ENCODE assay signal across 9 mouse cellular contexts in the genomic region with DNA sequence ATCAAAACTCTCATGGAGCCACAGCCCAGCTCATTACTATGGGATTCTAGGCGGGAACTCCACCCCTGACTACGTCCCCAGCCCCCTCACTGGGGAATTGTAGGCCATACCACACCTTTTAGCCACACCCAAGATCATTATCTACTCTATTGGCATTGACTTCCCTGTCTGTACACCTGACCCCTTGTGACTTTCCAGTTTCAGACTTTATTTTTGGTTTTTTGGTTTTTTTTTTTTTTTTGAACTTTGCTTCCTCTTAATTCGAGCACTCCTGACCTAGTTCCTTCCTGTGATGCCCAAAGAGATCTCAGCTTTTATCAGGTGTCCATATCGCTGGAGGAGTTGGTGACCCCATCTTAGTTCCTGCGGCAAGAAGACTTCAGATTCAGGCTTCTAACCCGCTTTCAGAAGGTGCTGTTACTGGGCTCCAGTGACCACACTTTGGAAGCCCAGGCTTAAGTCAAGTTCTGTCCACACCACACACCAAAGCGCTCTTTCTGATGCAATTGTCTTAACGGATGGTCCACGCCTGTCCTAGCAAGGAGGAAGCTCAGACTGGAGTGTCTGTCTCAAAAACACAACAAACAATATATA. TPM values are rescaled to one million over a fixed set of nuclear protein-coding genes. Genes with fewer than 3 reads are reported as not detected.
DNase-seq lines count a peak whose midpoint lies in the region; ATAC-seq and TF ChIP-seq lines count a peak whose summit lies in the region.
"Had no signal": no experiment of that assay in that cellular context is flagged by ENCODE, and none has a peak within 500 bp of the region (broad histone marks: within the 10 kb centered on the region; RNA-seq: fewer than 3 reads in every experiment).

A gene (minus strand): TSS at position 71 of the 594 bp plus-strand sequence.

- peaks cover 43% of the 10 kb centered on the region for H3K4me1 ChIP-seq in heart, embryonic 15.5 days (replicated peaks)
- H3K4me1 ChIP-seq in ES-Bruce4 (ENCODE audit: control insufficient read depth, insufficient read depth, low read length): peaks cover 5% of the 10 kb centered on the region

- ATAC-seq in heart, embryonic 15.5 days (replicated peaks; ENCODE audit: insufficient number of reproducible peaks, insufficient read depth, low FRiP score, low read depth): no peak
- peak; percentile 24 for ATAC-seq in granulocyte monocyte progenitor cell, adult 5-6 weeks (replicated peaks; ENCODE audit: poor library complexity, severe bottlenecking)
- peak; percentile 26 for ATAC-seq in megakaryocyte, adult 5-6 weeks (ENCODE audit: poor library complexity, severe bottlenecking)

- no peaks in the 10 kb centered on the region for H3K9me3 ChIP-seq in heart, embryonic 15.5 days (replicated peaks)
- no peaks in the 10 kb centered on the region for H3K9me3 ChIP-seq in ES-Bruce4 (replicated peaks; ENCODE audit: control insufficient read depth, insufficient read depth, low read length, poor library complexity, severe bottlenecking)

- H3K9ac ChIP-seq in heart, embryonic 15.5 days: no peak within 1 kb of the TSS
- H3K9ac ChIP-seq in ES-Bruce4 (ENCODE audit: low read depth, poor library complexity, severe bottlenecking): peak within 1 kb of the TSS; percentile 13; the same call in 1 of the 2 replicates

- TF ChIP-seq CTCF in ES-Bruce4 (IDR thresholded peaks at IDR 0.05; ENCODE audit: low read depth, low read length): no peak

- no peak for DNase-seq in heart, postnatal 25 days (ENCODE audit: low spot score)
- DNase-seq in right cerebral cortex, postnatal 14 days: no peak
- no peak for DNase-seq in thymus, postnatal 10 days (ENCODE audit: low spot score in 2 of 2)
- DNase-seq in thymus, adult 18-20 months: no peak
- DNase-seq: cerebellum, postnatal 36 days had no signal

- no peak for TF ChIP-seq EP300 in ES-Bruce4 (IDR thresholded peaks at IDR 0.05; ENCODE audit: insufficient read depth, low read depth, low read length)

- peak within 1 kb of the TSS; percentile 71; the same call in 1 of the 2 replicates for H3K4me3 ChIP-seq in heart, embryonic 15.5 days
- H3K4me3 ChIP-seq in ES-Bruce4 (ENCODE audit: low read depth, low read length): peak within 1 kb of the TSS; percentile 51

- peak within 1 kb of the TSS; percentile 19; the same call in 1 of the 2 replicates for H3K4me2 ChIP-seq in heart, embryonic 15.5 days

- H3K27ac ChIP-seq in heart, embryonic 15.5 days: peak within 1 kb of the TSS; percentile 7; the same call in 1 of the 2 replicates
- peak within 1 kb of the TSS; percentile 23; the same call in 1 of the 2 replicates for H3K27ac ChIP-seq in ES-Bruce4 (ENCODE audit: insufficient read depth, low read length)

- intact Hi-C loops in heart, postnatal 25 days (cut with DNase I): loop anchor here (2.0 kb wide), 2 partner anchors 29 to 49 kb away; a partner anchor contains a TSS

- no peak for TF ChIP-seq POLR2A in ES-Bruce4 (IDR thresholded peaks at IDR 0.05; ENCODE audit: insufficient read depth, low read length)

- H3K36me3 ChIP-seq in heart, embryonic 15.5 days: no peaks in the 10 kb centered on the region
- no peaks in the 10 kb centered on the region for H3K36me3 ChIP-seq in ES-Bruce4 (ENCODE audit: control insufficient read depth, insufficient read depth, low read length, poor library complexity, severe bottlenecking)

- 61% methylated on average over 9 of the region's 9 CpGs for WGBS in heart, embryonic 15.5 days

- peaks cover 29% of the 10 kb centered on the region for H3K27me3 ChIP-seq in heart, embryonic 15.5 days
- no peaks in the 10 kb centered on the region for H3K27me3 ChIP-seq in ES-Bruce4 (ENCODE audit: control insufficient read depth, insufficient read depth, low read length, poor library complexity, severe bottlenecking)

RNA-seq across cellular contexts. Expression of the gene that starts here (rescaled TPM):
- polyA plus RNA-seq in heart, embryonic 15.5 days (2015; fragmentation: Nextera tagmentation; extraction: Ambion mirVana): 3.2 and 4.3 TPM in 2 replicates
- not detected for total RNA-seq in heart, postnatal 25 days (2021)
- 41.5 and 42.7 TPM in 2 replicates for polyA plus RNA-seq in ES-Bruce4 (2011; ENCODE audit: insufficient read depth, insufficient read length, low read depth, missing spikeins)
- total RNA-seq in granulocyte monocyte progenitor cell, adult 5-6 weeks (2014; fragmentation: Nextera tagmentation): 1.0 and 8.4 TPM in 2 replicates
- total RNA-seq in granulocyte monocyte progenitor cell, adult 5-6 weeks (2017): 1.3 and 6.2 TPM in 2 replicates
- total RNA-seq in megakaryocyte, adult 5-6 weeks (2015): 3.4 and 3.7 TPM in 2 replicates
- 5.0 and 6.5 TPM in 2 replicates for total RNA-seq in megakaryocyte, adult 5-6 weeks (2017)
